Mouse (Mus musculus): ENCODE results near the gene Slc35b2. TPM values are rescaled to one million over a fixed set of nuclear protein-coding genes. Genes with fewer than 3 reads are reported as not detected.

The Slc35b2 gene
- total and polyA plus RNA-seq, 2 experiments from 2014 or later = 83.8 to 87.0 TPM

- H3K27me3 ChIP-seq (ENCODE audit: insufficient read depth, low read length) = no peaks in the 10 kb centered on the region
- H3K4me3 ChIP-seq (ENCODE audit: low read depth, low read length) = peak overlapping the region; percentile 84
- DNase-seq (no peak), ATAC-seq (no peak)
- H3K9ac ChIP-seq = peak overlapping the region; percentile 89; the same call in 1 of the 2 replicates
- no peaks in the 10 kb centered on the region for H3K9me3 ChIP-seq (ENCODE audit: low read length)
- no peaks in the 10 kb centered on the region; the same call in 1 of the 2 replicates for H3K4me1 ChIP-seq (ENCODE audit: insufficient read depth)
- no peak overlapping the region for H3K27ac ChIP-seq (ENCODE audit: low read depth, low read length)
- H3K36me3 ChIP-seq (ENCODE audit: insufficient read depth) = peaks cover 49% of the 10 kb centered on the region
- peak overlapping the region; percentile 98 for H3K4me2 ChIP-seq (ENCODE audit: low read depth)
- no peak for TF ChIP-seq CTCF (IDR thresholded peaks at IDR 0.05; ENCODE audit: low read depth)
- WGBS = 95% methylated on average over 11 of the region's 11 CpGs
Measured at GRCm38 (mm10) chr17:45565103-45565502, 1.4 kb downstream of the Slc35b2 start.

- H3K4me3 ChIP-seq (ENCODE audit: low read depth, low read length) = no peak overlapping the region
- no peak overlapping the region for H3K4me2 ChIP-seq (ENCODE audit: low read depth)
- WGBS = 85% methylated on average over 1 of the region's 1 CpGs
- no peak for ATAC-seq
- H3K27ac ChIP-seq (ENCODE audit: low read depth, low read length) = no peak overlapping the region
- no peak for DNase-seq
- H3K9me3 ChIP-seq (ENCODE audit: low read length) = no peaks in the 10 kb centered on the region
- no peak for TF ChIP-seq CTCF (IDR thresholded peaks at IDR 0.05; ENCODE audit: low read depth)
- H3K27me3 ChIP-seq (ENCODE audit: insufficient read depth, low read length) = no peaks in the 10 kb centered on the region
- peaks cover 58% of the 10 kb centered on the region for H3K36me3 ChIP-seq (ENCODE audit: insufficient read depth)
- no peak overlapping the region for H3K9ac ChIP-seq
- H3K4me1 ChIP-seq (ENCODE audit: insufficient read depth) = no peaks in the 10 kb centered on the region; the same call in 1 of the 2 replicates
Measured at GRCm38 (mm10) chr17:45566031-45566359, 2.3 kb downstream of the Slc35b2 start.

GRCm38 (mm10) chr17:45566360-45567161, 2.9 kb downstream of the Slc35b2 start:
- WGBS = 60% methylated on average over 18 of the region's 18 CpGs
- DNase-seq (no peak), ATAC-seq (no peak)
- Histone ChIP-seq H3K4me3 (ENCODE audit: low read depth, low read length) (no peak overlapping the region), H3K27me3 (ENCODE audit: insufficient read depth, low read length) (no peaks in the 10 kb centered on the region), H3K9ac (no peak overlapping the region), H3K4me2 (ENCODE audit: low read depth) (no peak overlapping the region), H3K9me3 (ENCODE audit: low read length) (no peaks in the 10 kb centered on the region), H3K27ac (ENCODE audit: low read depth, low read length) (no peak overlapping the region), H3K4me1 (ENCODE audit: insufficient read depth) (no peaks in the 10 kb centered on the region; the same call in 1 of the 2 replicates), H3K36me3 (ENCODE audit: insufficient read depth) (peaks cover 62% of the 10 kb centered on the region)
- no peak for TF ChIP-seq CTCF (IDR thresholded peaks at IDR 0.05; ENCODE audit: low read depth)

- Histone ChIP-seq H3K9ac (no peak overlapping the region), H3K4me1 (ENCODE audit: insufficient read depth) (no peaks in the 10 kb centered on the region; the same call in 1 of the 2 replicates), H3K27ac (ENCODE audit: low read depth, low read length) (no peak overlapping the region), H3K4me3 (ENCODE audit: low read depth, low read length) (no peak overlapping the region), H3K4me2 (ENCODE audit: low read depth) (no peak overlapping the region), H3K36me3 (ENCODE audit: insufficient read depth) (peaks cover 62% of the 10 kb centered on the region), H3K27me3 (ENCODE audit: insufficient read depth, low read length) (no peaks in the 10 kb centered on the region), H3K9me3 (ENCODE audit: low read length) (no peaks in the 10 kb centered on the region)
- 40% methylated on average over 4 of the region's 4 CpGs for WGBS
- DNase-seq (no peak), ATAC-seq (no peak)
- no peak; the same call in 1 of the 2 replicates for TF ChIP-seq CTCF (IDR thresholded peaks at IDR 0.05; ENCODE audit: low read depth)
Measured at GRCm38 (mm10) chr17:45567162-45567601, 3.5 kb downstream of the Slc35b2 start.

GRCm38 (mm10) chr17:45568990-45569389, 5.3 kb downstream of the Slc35b2 start:
- no peak for TF ChIP-seq CTCF (IDR thresholded peaks at IDR 0.05; ENCODE audit: low read depth)
- Histone ChIP-seq H3K27me3 (ENCODE audit: insufficient read depth, low read length) (no peaks in the 10 kb centered on the region), H3K9ac (no peak overlapping the region), H3K27ac (ENCODE audit: low read depth, low read length) (no peak overlapping the region), H3K4me1 (ENCODE audit: insufficient read depth) (no peaks in the 10 kb centered on the region; the same call in 1 of the 2 replicates), H3K4me2 (ENCODE audit: low read depth) (no peak overlapping the region), H3K36me3 (ENCODE audit: insufficient read depth) (peaks cover 62% of the 10 kb centered on the region), H3K4me3 (ENCODE audit: low read depth, low read length) (no peak overlapping the region), H3K9me3 (ENCODE audit: low read length) (no peaks in the 10 kb centered on the region)
- no peak for ATAC-seq
- WGBS = 86% methylated on average over 12 of the region's 12 CpGs
- DNase-seq = no peak

- Histone ChIP-seq H3K4me1 (ENCODE audit: insufficient read depth) (peaks cover 8% of the 10 kb centered on the region), H3K4me2 (ENCODE audit: low read depth) (no peak overlapping the region), H3K27me3 (ENCODE audit: insufficient read depth, low read length) (no peaks in the 10 kb centered on the region), H3K9ac (no peak overlapping the region), H3K9me3 (ENCODE audit: low read length) (no peaks in the 10 kb centered on the region), H3K36me3 (ENCODE audit: insufficient read depth) (peaks cover 62% of the 10 kb centered on the region), H3K27ac (ENCODE audit: low read depth, low read length) (no peak overlapping the region), H3K4me3 (ENCODE audit: low read depth, low read length) (no peak overlapping the region)
- WGBS = 77% methylated on average over 4 of the region's 4 CpGs
- no peak for TF ChIP-seq CTCF (IDR thresholded peaks at IDR 0.05; ENCODE audit: low read depth)
- no peak for DNase-seq
- no peak for ATAC-seq
Measured at GRCm38 (mm10) chr17:45569999-45570398, 6.3 kb downstream of the Slc35b2 start.
